Mouse (Mus musculus) olfactory bulb, adult 2 months (tissue): ENCODE data around the gene Unc5c. TPM values are rescaled to one million over a fixed set of nuclear protein-coding genes. Genes with fewer than 3 reads are reported as not detected.

Experiments used
- H3K27ac ChIP-seq: fragments of 200-500 bp; 2 replicates; pipeline ENCODE4 v1.5.1; 2012; ENCODE audit warnings: low read depth, low read length; ENCODE audit not compliant: insufficient read depth
- H3K4me1 ChIP-seq: fragments of 200-500 bp; 2 replicates; pipeline ENCODE4 v1.6.1; 2012; ENCODE audit warnings: low read length; ENCODE audit not compliant: control insufficient read depth, insufficient read depth
- H3K4me3 ChIP-seq: fragments of 200-500 bp; 2 replicates; pipeline ENCODE4 v1.5.1; 2012; ENCODE audit warnings: mild to moderate bottlenecking, low read depth, low read length, moderate library complexity; ENCODE audit not compliant: insufficient read depth
- CTCF ChIP-seq: fragments of 200-500 bp; IDR thresholded peaks from 2 replicates; pipeline ENCODE4 v1.5.1; 2012; ENCODE audit warnings: low read depth, mild to moderate bottlenecking, low read length, moderate library complexity; ENCODE audit not compliant: insufficient read depth
- POLR2A ChIP-seq: fragments of 200-500 bp; IDR thresholded peaks from 2 replicates; pipeline ENCODE4 v1.6.1; 2012; ENCODE audit warnings: mild to moderate bottlenecking, low read depth, low read length, moderate library complexity; ENCODE audit not compliant: insufficient read depth
- WGBS: fragments of 180-500 bp; shearing (Covaris S2); methylation state at CpG from one replicate; pipeline ENCODE4 v1.1.7; 2018; 5-methylcytosine and 5-hydroxymethylcytosine counted together
- polyA plus RNA-seq: library from polyadenylated mRNA; stranded (reverse); fragments of >200 nt; gene quantifications from 2 replicates; pipeline ENCODE4 v1.2.4, GENCODE M21; 2012; ENCODE audit warnings: low replicate concordance; ENCODE audit not compliant: missing spikeins, insufficient read depth, insufficient read length

Gene Unc5c
- polyA plus RNA-seq, 1 experiment, result not detected

DNA sequence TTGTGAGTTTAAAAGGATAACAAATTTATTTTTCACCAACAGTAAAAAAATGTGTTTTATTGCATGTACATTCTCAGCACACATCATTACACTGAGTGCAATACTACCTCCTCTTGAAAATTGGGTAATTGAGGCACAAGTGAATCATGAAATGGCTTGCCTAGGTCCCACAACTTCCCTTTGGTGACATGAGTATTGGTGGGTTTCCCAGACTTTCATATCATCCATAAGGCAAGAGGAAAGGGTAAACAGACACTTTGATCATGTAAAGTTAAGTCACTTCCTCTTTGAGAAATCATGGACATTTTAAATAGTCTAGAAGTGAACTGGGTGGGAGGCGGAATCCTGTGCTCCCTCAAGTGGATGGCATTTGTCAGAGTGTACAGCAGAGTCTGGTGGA lies 73.1 kb downstream of the Unc5c start:
- WGBS, result 98% methylated on average over 1 of the region's 1 CpGs
- no peaks in the 10 kb centered on the region for H3K4me1 ChIP-seq
- H3K27ac ChIP-seq, result no peak overlapping the region
- no peak for TF ChIP-seq POLR2A
- no peak for TF ChIP-seq CTCF
- H3K4me3 ChIP-seq, result no peak overlapping the region

DNA sequence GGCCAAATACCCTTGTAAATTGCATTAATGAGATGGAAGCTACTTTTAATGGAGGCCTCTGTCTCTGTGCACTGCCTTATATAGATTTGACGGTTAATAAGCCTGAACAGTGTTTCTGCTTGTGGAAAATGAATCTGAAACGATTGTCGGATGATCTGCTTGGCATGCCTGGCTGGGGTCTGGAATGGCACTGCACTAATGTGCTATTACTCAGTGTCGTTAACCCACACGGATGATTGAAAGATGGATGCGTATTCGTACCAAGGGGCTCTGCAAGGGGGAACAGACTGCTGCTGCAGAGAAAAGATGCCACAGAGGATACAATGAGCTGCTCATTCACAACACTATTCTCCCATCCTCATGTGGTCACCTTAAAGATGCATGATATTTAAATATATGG lies 75.7 kb downstream of the Unc5c start:
- WGBS, result 81% methylated on average over 7 of the region's 7 CpGs
- H3K27ac ChIP-seq, result no peak overlapping the region
- H3K4me3 ChIP-seq, result no peak overlapping the region
- no peaks in the 10 kb centered on the region for H3K4me1 ChIP-seq
- no peak for TF ChIP-seq POLR2A
- no peak for TF ChIP-seq CTCF

DNA sequence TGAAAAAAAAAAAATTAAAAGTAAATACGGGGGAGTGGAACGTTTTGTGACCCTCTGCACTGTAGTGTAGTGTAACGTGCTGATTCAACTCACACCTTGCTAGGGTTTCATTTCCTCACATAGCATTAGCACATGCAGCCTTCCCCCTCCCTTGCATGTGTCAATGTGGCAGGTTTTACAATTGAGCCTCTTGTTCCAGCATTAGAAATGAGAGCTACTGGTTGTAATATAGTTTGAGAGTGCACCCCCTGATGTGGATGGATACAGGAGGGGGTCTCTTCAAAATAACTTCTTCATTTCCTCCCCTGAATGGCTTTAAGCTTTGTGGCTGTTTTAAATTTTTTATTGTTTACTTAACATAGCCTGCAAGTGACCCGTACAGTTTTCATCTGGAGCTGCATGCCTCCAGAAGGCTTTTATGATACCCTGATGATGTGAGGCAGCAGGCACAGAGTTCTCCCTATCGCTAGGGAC lies 82.4 kb downstream of the Unc5c start:
- Histone ChIP-seq H3K4me3 (no peak overlapping the region), H3K4me1 (0 out of 2 replicates have a peak, but pooled peaks cover 3% of the 10 kb centered on the region), H3K27ac (no peak overlapping the region)
- TF ChIP-seq POLR2A (no peak), CTCF (no peak)
- 68% methylated on average over 5 of the region's 5 CpGs for WGBS

DNA sequence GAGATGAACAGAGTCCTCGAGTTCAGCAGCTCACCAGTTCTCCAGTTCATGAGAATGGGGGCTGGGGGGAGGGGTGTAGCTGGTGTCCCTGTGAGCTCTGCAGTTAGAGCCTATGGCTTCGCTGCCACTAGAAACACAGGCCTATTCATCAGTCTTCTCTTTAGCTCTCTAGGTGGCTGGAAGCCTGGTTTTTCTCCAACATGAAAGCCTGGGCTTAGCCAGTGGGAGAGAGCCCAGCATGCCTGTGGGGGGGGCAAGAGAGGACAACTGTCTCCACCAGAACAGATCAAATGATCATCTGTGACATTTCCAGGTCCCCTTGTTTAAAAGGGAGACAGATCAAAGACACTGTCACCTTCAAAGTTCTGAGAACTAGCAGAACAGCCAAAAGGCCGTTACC lies 84.6 kb downstream of the Unc5c start:
- 68% methylated on average over 3 of the region's 3 CpGs for WGBS
- TF ChIP-seq CTCF, result no peak
- no peak for TF ChIP-seq POLR2A
- Histone ChIP-seq H3K27ac (no peak overlapping the region), H3K4me3 (no peak overlapping the region), H3K4me1 (0 out of 2 replicates have a peak, but pooled peaks cover 3% of the 10 kb centered on the region)

DNA sequence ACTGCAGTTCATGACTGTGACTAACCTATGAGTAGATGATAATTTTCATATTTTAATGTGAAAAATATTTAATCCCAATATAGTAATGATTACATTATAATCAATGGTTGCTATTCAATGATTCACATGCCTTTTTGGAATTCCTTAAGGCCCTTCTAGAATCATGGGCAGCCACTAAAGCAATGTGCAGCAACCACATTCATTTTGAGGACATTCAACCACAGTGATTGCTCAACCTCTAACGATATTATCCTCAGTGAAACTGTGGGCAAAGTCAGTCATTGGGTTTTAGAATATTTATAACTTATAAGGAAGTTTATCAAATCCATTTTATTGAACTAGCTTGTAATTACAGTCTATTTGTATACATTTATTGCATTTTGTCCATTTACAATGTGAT lies 87.9 kb downstream of the Unc5c start:
- H3K27ac ChIP-seq, result no peak overlapping the region
- TF ChIP-seq POLR2A (no peak), CTCF (no peak)
- 0 out of 2 replicates have a peak, but pooled peaks cover 3% of the 10 kb centered on the region for H3K4me1 ChIP-seq
- H3K4me3 ChIP-seq, result no peak overlapping the region
- WGBS, result 94% methylated on average over 1 of the region's 1 CpGs

DNA sequence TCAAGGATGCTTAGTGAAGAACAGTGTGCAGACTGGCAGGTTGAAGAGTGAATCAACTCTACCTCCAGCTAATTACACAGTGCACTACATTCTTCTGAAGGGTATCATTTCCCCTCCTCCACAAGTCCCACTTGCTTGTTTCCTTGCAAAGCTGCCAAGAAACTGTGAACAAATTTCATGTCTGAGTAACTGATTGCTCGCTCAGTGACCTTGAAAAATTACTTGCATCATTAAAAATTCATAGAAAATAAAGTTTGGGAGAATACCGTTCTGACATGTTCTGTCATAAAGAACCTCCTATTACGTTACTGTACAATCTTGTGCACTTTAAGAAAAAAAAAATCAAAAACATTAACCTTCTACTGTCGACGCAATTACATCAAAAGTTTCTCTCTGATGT lies 92.1 kb downstream of the Unc5c start:
- Histone ChIP-seq H3K27ac (no peak overlapping the region), H3K4me3 (no peak overlapping the region), H3K4me1 (no peaks in the 10 kb centered on the region)
- TF ChIP-seq POLR2A (no peak), CTCF (no peak)
- 82% methylated on average over 5 of the region's 5 CpGs for WGBS

DNA sequence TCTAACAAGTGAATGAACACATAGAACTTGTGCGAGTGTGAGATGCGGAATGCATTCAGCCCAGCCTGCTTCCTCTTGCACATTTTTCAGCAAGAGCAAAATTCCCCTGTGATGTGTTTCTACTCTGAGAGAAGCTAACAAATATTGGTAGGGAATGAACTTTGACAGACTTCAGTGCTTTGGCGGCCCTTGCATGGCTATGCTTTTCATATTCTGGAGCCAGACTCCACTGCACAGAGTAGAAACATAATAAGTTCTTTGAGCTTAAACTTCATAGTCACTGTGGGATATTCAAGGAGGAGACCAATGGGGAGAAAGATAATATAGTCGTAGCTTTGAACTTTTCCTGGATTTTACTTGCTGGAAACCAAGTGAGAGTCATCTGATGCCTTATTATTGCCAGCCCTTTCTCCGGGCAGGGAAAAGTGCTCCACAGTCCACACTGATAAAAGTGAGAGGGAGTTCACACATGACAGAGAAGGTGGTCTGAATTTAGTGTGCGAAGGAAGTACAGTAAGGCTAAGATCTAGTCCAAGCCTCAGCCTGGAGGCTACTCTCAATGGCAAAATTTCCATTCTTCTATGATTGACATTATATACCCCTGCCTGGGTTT lies 110.2 kb downstream of the Unc5c start:
- no peak overlapping the region for H3K4me3 ChIP-seq
- WGBS, result 77% methylated on average over 6 of the region's 6 CpGs
- TF ChIP-seq CTCF (no peak), POLR2A (no peak)
- H3K27ac ChIP-seq, result no peak overlapping the region
- no peaks in the 10 kb centered on the region for H3K4me1 ChIP-seq

DNA sequence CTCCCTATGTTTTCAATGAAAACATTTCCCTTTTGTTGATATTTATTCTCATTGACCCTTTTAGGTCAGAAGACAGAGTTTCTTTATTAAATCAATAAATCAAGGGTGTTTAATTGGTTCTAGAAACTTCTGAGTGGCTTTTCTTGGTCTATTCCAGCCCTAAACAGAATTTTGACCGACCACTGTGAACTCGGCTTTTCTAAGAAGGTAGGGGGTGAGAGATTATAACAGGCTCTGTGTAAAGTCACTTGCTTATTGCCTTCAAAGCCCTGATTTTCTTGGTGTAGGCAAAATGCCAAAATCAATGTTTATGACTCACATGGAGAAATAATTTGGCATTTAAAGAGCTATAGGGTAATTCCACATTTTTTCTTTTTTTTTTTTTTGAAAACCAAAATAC lies 112.4 kb downstream of the Unc5c start:
- 81% methylated on average over 2 of the region's 2 CpGs for WGBS
- no peaks in the 10 kb centered on the region for H3K4me1 ChIP-seq
- TF ChIP-seq POLR2A, result no peak
- no peak for TF ChIP-seq CTCF
- H3K27ac ChIP-seq, result no peak overlapping the region
- no peak overlapping the region for H3K4me3 ChIP-seq

DNA sequence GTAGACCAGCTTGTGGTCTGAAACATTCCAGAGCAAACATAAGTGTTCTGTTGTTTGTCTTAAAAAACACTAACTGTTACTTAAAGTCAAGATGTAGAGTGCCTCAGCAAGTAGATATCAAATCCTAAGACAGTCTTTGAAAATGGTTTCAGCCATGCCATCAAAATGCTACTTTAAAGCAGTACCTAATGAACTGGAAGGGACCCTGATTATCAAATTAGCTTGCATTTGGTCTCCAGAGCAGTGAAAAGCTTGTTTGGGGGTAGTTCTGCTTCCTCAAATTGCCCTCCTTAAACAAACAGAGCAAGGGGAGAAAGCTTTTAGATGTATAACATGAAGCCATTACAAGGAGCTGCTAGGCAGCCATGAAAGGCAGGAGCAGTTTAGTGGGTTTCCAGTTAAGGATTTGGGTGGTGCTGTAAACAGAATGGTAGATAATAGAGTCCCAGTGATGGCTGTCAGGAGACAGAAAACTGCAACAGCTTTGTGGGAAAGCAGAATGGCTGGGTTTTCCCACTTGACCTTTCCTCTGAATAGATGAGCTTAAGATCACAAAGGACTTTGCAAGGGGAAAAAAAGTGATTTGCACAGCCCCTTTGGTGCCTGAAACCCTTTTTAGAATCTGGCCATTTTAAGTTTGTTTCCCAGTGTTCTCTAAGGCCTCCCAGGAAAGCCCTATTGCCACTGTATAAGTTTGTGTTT lies 116.3 kb downstream of the Unc5c start:
- H3K4me3 ChIP-seq, result no peak overlapping the region
- TF ChIP-seq CTCF, result no peak
- TF ChIP-seq POLR2A, result no peak
- no peak overlapping the region for H3K27ac ChIP-seq
- no peaks in the 10 kb centered on the region for H3K4me1 ChIP-seq
